In the genomic region with DNA sequence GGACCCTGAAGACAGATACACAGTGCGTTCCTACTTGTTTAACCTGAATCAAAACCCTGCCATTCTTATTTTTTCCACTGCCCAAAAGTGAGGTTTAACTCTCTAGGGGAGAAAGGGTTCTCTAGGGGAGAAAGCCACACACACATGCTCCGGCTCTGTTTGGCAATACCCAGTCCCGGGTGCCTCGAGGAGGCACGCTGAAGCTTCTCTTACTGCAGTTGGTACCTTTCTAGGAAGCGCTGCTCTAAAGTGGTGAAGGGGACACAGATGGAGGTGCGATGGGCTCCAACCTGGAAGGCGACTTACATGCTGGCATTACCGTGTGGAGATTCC, we compare ENCODE assay signal across 8 mouse cellular contexts. TPM values are rescaled to one million over a fixed set of nuclear protein-coding genes. Genes with fewer than 3 reads are reported as not detected.
DNase-seq lines count a peak whose midpoint lies in the region; ATAC-seq lines count a peak whose summit lies in the region.

No protein-coding gene starts in this region.

- peak overlapping the region; percentile 84 for H3K4me3 ChIP-seq in embryonic facial prominence, embryonic 14.5 days (ENCODE audit: low read depth, low read length)
- H3K4me3 ChIP-seq in intestine, embryonic 14.5 days (ENCODE audit: low read depth, low read length), result peak overlapping the region; percentile 54
- H3K4me3 ChIP-seq in midbrain, embryonic 16.5 days (ENCODE audit: low read depth, low read length), result peak overlapping the region; percentile 77

- H3K36me3 ChIP-seq in embryonic facial prominence, embryonic 14.5 days (ENCODE audit: control insufficient read depth, insufficient read depth, low read length), result no peaks in the 10 kb centered on the region
- H3K36me3 ChIP-seq in intestine, embryonic 14.5 days (ENCODE audit: control insufficient read depth, insufficient read depth, low read length), result no peaks in the 10 kb centered on the region
- no peaks in the 10 kb centered on the region for H3K36me3 ChIP-seq in midbrain, embryonic 16.5 days (ENCODE audit: control insufficient read depth, insufficient read depth, low read length)

- H3K4me2 ChIP-seq in embryonic facial prominence, embryonic 14.5 days (ENCODE audit: low read depth, low read length), result peak overlapping the region; percentile 100
- H3K4me2 ChIP-seq in intestine, embryonic 14.5 days (ENCODE audit: low read length), result peak overlapping the region; percentile 95
- peak overlapping the region; percentile 100 for H3K4me2 ChIP-seq in midbrain, embryonic 16.5 days (ENCODE audit: low read length)

- H3K9ac ChIP-seq in embryonic facial prominence, embryonic 14.5 days (ENCODE audit: low read depth, low read length), result peak overlapping the region; percentile 78
- no peak overlapping the region for H3K9ac ChIP-seq in intestine, embryonic 14.5 days (ENCODE audit: low read length)
- H3K9ac ChIP-seq in midbrain, embryonic 16.5 days (ENCODE audit: low read depth, low read length), result peak overlapping the region; percentile 69

- 0 out of 2 replicates have a peak, but pooled peaks cover 10% of the 10 kb centered on the region for H3K27me3 ChIP-seq in embryonic facial prominence, embryonic 14.5 days (replicated peaks; ENCODE audit: control insufficient read depth, insufficient read depth, low read length)
- peaks cover 22% of the 10 kb centered on the region for H3K27me3 ChIP-seq in intestine, embryonic 14.5 days (replicated peaks; ENCODE audit: control insufficient read depth, insufficient read depth, low read length)
- H3K27me3 ChIP-seq in midbrain, embryonic 16.5 days (ENCODE audit: control insufficient read depth, insufficient read depth, low read depth, low read length), result peaks cover 14% of the 10 kb centered on the region

- peak; percentile 4 to 7 for DNase-seq in left cerebral cortex, postnatal 36 days (ENCODE audit: low spot score in 2 of 2)
- no peak for DNase-seq in left cerebral cortex, postnatal 14 days (ENCODE audit: low spot score in 2 of 2)
- peak; percentile 25 for DNase-seq in embryonic facial prominence, embryonic 14.5 days (ENCODE audit: low spot score)
- peak; percentile 58 for DNase-seq in intestine, embryonic 14.5 days (ENCODE audit: low spot score)
- DNase-seq in thymus, adult 18-20 months, result no peak
- DNase-seq in layer of hippocampus, adult 9-11 months, result no peak

- 0 out of 2 replicates have a peak, but pooled peaks cover 4% of the 10 kb centered on the region for H3K4me1 ChIP-seq in embryonic facial prominence, embryonic 14.5 days (ENCODE audit: control insufficient read depth, insufficient read depth, low read length)
- H3K4me1 ChIP-seq in intestine, embryonic 14.5 days (replicated peaks; ENCODE audit: control insufficient read depth, insufficient read depth, low read length), result no peaks in the 10 kb centered on the region
- H3K4me1 ChIP-seq in midbrain, embryonic 16.5 days (ENCODE audit: control insufficient read depth, insufficient read depth, low read length), result 0 out of 2 replicates have a peak, but pooled peaks cover 4% of the 10 kb centered on the region

- 10% methylated on average over 9 of the region's 9 CpGs for WGBS in embryonic facial prominence, embryonic 14.5 days
- 8% methylated on average over 9 of the region's 9 CpGs for WGBS in intestine, embryonic 14.5 days
- 9% methylated on average over 9 of the region's 9 CpGs for WGBS in midbrain, embryonic 16.5 days

- peak overlapping the region; percentile 44; the same call in 1 of the 2 replicates for H3K27ac ChIP-seq in embryonic facial prominence, embryonic 14.5 days (replicated peaks; ENCODE audit: low read depth, low read length)
- H3K27ac ChIP-seq in intestine, embryonic 14.5 days (ENCODE audit: low read depth), result no peak overlapping the region
- H3K27ac ChIP-seq in midbrain, embryonic 16.5 days (ENCODE audit: low read length), result no peak overlapping the region

- H3K9me3 ChIP-seq in embryonic facial prominence, embryonic 14.5 days (ENCODE audit: control insufficient read depth, low read length), result no peaks in the 10 kb centered on the region
- no peaks in the 10 kb centered on the region for H3K9me3 ChIP-seq in intestine, embryonic 14.5 days (ENCODE audit: control insufficient read depth, low read length)
- H3K9me3 ChIP-seq in midbrain, embryonic 16.5 days (replicated peaks; ENCODE audit: control insufficient read depth, low read length, poor library complexity, severe bottlenecking), result no peaks in the 10 kb centered on the region

- intact Hi-C loops in left cerebral cortex, postnatal 36 days (cut with DNase I), result no loop called here
- intact Hi-C loops in left cerebral cortex, postnatal 14 days (cut with DNase I), result no loop called here

- ATAC-seq in embryonic facial prominence, embryonic 14.5 days (ENCODE audit: low read depth), result 0 out of 2 replicates have a peak, but pooled peaks have one; percentile 2
- ATAC-seq in intestine, embryonic 14.5 days (replicated peaks; ENCODE audit: low FRiP score, low TSS enrichment, low read depth), result 0 out of 2 replicates have a peak, but pooled peaks have one; percentile 21
- ATAC-seq in midbrain, embryonic 16.5 days, result no peak; the same call in 1 of the 2 replicates
- ATAC-seq in erythroid progenitor cell, adult 5-6 weeks (replicated peaks; ENCODE audit: low FRiP score, poor library complexity, severe bottlenecking), result no peak

RNA-seq across cellular contexts. Expression of a gene that starts 0.9 kb away (rescaled TPM):
- total RNA-seq in left cerebral cortex, postnatal 36 days (2021), result 1 to 10 TPM; 2.9 to 3.2 TPM
- total RNA-seq in left cerebral cortex, postnatal 14 days (2021), result 1 to 10 TPM; 3.1 to 3.4 TPM
- 13.0 and 15.7 TPM in 2 replicates for polyA plus RNA-seq in embryonic facial prominence, embryonic 14.5 days (2014; fragmentation: Nextera tagmentation; extraction: Ambion mirVana)
- polyA plus RNA-seq in intestine, embryonic 14.5 days (2014; fragmentation: Nextera tagmentation; extraction: Ambion mirVana), result 3.4 and 5.3 TPM in 2 replicates
- polyA plus RNA-seq in midbrain, embryonic 16.5 days (2015; fragmentation: Nextera tagmentation; extraction: Ambion mirVana), result 0.97 and 1.3 TPM in 2 replicates
- total RNA-seq in erythroid progenitor cell, adult 5-6 weeks (2015; ENCODE audit: low replicate concordance), result not detected in 2 replicates
- total RNA-seq in erythroid progenitor cell, adult 5-6 weeks (2017; ENCODE audit: low replicate concordance), result not detected in 2 replicates

Comparison
In these comparisons a context has a peak if more than half of its experiments do, and no peak if none do; other contexts are left out.
1. DNase-seq: peak in left cerebral cortex, postnatal 36 days (2 of 2), embryonic facial prominence, embryonic 14.5 days (single experiment) and intestine, embryonic 14.5 days (single experiment); none in left cerebral cortex, postnatal 14 days (0 of 2), thymus, adult 18-20 months (0 of 2) and layer of hippocampus, adult 9-11 months (single experiment).
2. ATAC-seq: peak in embryonic facial prominence, embryonic 14.5 days (single experiment) and intestine, embryonic 14.5 days (single experiment); none in midbrain, embryonic 16.5 days (single experiment) and erythroid progenitor cell, adult 5-6 weeks (single experiment).
3. Peak in every context shown above with its lines, with median percentiles within 50 percentile points of each other: H3K4me2 ChIP-seq and H3K4me3 ChIP-seq.